22 mouse cellular contexts compared by ENCODE assay signal in the genomic region with DNA sequence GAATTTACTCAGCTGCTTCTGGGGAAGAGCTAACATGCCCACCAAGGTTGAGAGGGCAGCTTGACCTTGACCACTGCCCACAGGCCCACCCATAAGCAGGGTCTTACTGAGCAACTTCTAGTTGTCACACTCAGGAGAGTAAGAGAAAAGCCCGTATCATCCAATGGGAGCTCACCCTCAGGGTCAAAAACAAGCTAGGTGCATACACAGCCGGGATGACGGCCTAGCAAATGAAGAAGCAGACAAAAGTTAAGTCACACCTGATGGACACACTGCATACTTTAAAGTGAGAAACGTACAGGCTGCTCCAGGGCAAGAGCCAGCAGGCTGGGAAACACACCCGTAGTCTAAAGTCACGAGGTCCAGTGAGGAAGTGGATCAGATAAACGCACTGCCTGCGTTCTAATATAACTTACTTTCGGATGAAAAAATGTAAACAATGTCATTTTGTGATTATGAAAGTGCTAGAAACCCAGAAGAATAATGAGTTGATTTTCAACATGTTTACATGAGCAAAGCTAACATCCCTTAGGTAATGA. TPM values are rescaled to one million over a fixed set of nuclear protein-coding genes. Genes with fewer than 3 reads are reported as not detected.
DNase-seq lines count a peak whose midpoint lies in the region; ATAC-seq and TF ChIP-seq lines count a peak whose summit lies in the region.
"Had no signal": no experiment of that assay in that cellular context is flagged by ENCODE, and none has a peak within 500 bp of the region (broad histone marks: within the 10 kb centered on the region; RNA-seq: fewer than 3 reads in every experiment).

No protein-coding gene starts in this region.

- H3K4me2 ChIP-seq in lung, embryonic 14.5 days: 0 out of 2 replicates have a peak overlapping the region, but pooled peaks have one; percentile 12
- H3K4me2 ChIP-seq: heart, embryonic 15.5 days; hindbrain, embryonic 14.5 days; midbrain, embryonic 12.5 days had no signal

- 0 out of 2 replicates have a peak overlapping the region, but pooled peaks have one; percentile 28 for H3K27ac ChIP-seq in gastrocnemius, adult 2 months
- H3K27ac ChIP-seq in lung, embryonic 14.5 days (ENCODE audit: low read depth): no peak overlapping the region
- H3K27ac ChIP-seq: embryonic facial prominence, embryonic 12.5 days; forebrain, embryonic 10.5 days; heart, embryonic 15.5 days; hindbrain, embryonic 14.5 days; limb, embryonic 13.5 days; midbrain, embryonic 12.5 days had no signal

- TF ChIP-seq CTCF in gastrocnemius, adult 2 months (IDR thresholded peaks at IDR 0.05): no peak
- TF ChIP-seq CTCF in lung, embryonic 14.5 days (IDR thresholded peaks at IDR 0.05; ENCODE audit: low read depth): no peak

- H3K36me3 ChIP-seq in lung, embryonic 14.5 days (ENCODE audit: insufficient read depth): no peaks in the 10 kb centered on the region
- H3K36me3 ChIP-seq: embryonic facial prominence, embryonic 12.5 days; heart, embryonic 15.5 days; limb, embryonic 13.5 days; midbrain, embryonic 12.5 days had no signal

- no peak overlapping the region for H3K4me3 ChIP-seq in gastrocnemius, adult 2 months
- H3K4me3 ChIP-seq in lung, embryonic 14.5 days (ENCODE audit: low read depth, low read length): no peak overlapping the region
- H3K4me3 ChIP-seq: embryonic facial prominence, embryonic 12.5 days; forebrain, embryonic 10.5 days; heart, embryonic 15.5 days; limb, embryonic 13.5 days; midbrain, embryonic 12.5 days had no signal

- H3K27me3 ChIP-seq in lung, embryonic 14.5 days (ENCODE audit: insufficient read depth, low read length): no peaks in the 10 kb centered on the region
- H3K27me3 ChIP-seq: CH12.LX; embryonic facial prominence, embryonic 12.5 days; heart, embryonic 15.5 days; limb, embryonic 13.5 days; midbrain, embryonic 12.5 days had no signal

- H3K9ac ChIP-seq in lung, embryonic 14.5 days: no peak overlapping the region
- H3K9ac ChIP-seq: embryonic facial prominence, embryonic 12.5 days; heart, embryonic 15.5 days; limb, embryonic 13.5 days; midbrain, embryonic 12.5 days had no signal

- ATAC-seq in lung, embryonic 14.5 days (ENCODE audit: insufficient read depth): peak; percentile 71; the same call in 1 of the 2 replicates
- ATAC-seq in erythroblast, adult 5-6 weeks (replicated peaks; ENCODE audit: low FRiP score, poor library complexity, severe bottlenecking): peak; percentile 74
- peak; percentile 70 for ATAC-seq in megakaryocyte-erythroid progenitor cell, adult 5-6 weeks (replicated peaks; ENCODE audit: low FRiP score, low TSS enrichment, poor library complexity, severe bottlenecking)

- H3K4me1 ChIP-seq in lung, embryonic 14.5 days (ENCODE audit: insufficient read depth): peaks cover 35% of the 10 kb centered on the region

- WGBS in lung, embryonic 14.5 days: 15% methylated on average over 9 of the region's 9 CpGs

- no peaks in the 10 kb centered on the region for H3K9me3 ChIP-seq in lung, embryonic 14.5 days (ENCODE audit: low read depth, low read length)
- H3K9me3 ChIP-seq: embryonic facial prominence, embryonic 12.5 days; forebrain, embryonic 10.5 days; heart, embryonic 15.5 days; limb, embryonic 13.5 days; midbrain, embryonic 12.5 days had no signal

- intact Hi-C loops in gastrocnemius, adult 2 months (cut with DNase I): no loop called here
- intact Hi-C loops in left cerebral cortex, postnatal 4 days (cut with DNase I): loop anchor here (10.0 kb wide), 1 partner anchor 96 kb away; no protein-coding TSS in a partner anchor

- DNase-seq in gastrocnemius, adult 2 months: no peak
- no peak for DNase-seq in gastrocnemius, postnatal 4 days (ENCODE audit: low spot score in 2 of 2)
- peak; percentile 67 for DNase-seq in lung, embryonic 14.5 days
- no peak for DNase-seq in lung, postnatal 4 days
- DNase-seq in left cerebral cortex, postnatal 4 days: no peak
- no peak for DNase-seq in embryo, embryonic 11 days
- DNase-seq: adrenal gland, adult 8-10 months; cerebellum, adult 18-20 months; gastrocnemius, postnatal 25 days; kidney, adult 2 months; kidney, postnatal 36 days; layer of hippocampus, adult 9-11 months; right cerebral cortex, postnatal 25 days had no signal

RNA-seq across cellular contexts. Expression of a gene that starts 29.5 kb away (rescaled TPM):
- total RNA-seq in gastrocnemius, adult 2 months (2021): 10 to 100 TPM in 1 of 2 experiments, 1 to 10 TPM in 1; 9.6 to 12.0 TPM
- total RNA-seq in gastrocnemius, postnatal 4 days (2021): 100 to 1,000 TPM in 1 of 2 experiments, 10 to 100 TPM in 1; 89.2 to 101 TPM
- polyA plus RNA-seq in lung, embryonic 14.5 days (2014; fragmentation: Nextera tagmentation; extraction: Ambion mirVana): 83.2 and 83.3 TPM in 2 replicates
- 0.58 and 1.3 TPM in 2 replicates for total RNA-seq in erythroblast, adult 5-6 weeks (2015; ENCODE audit: low replicate concordance)
- 0.84 and 2.0 TPM in 2 replicates for total RNA-seq in erythroblast, adult 5-6 weeks (2017; ENCODE audit: low replicate concordance)
- 36.7 and 50.0 TPM in 2 replicates for total RNA-seq in megakaryocyte-erythroid progenitor cell, adult 5-6 weeks (2014; fragmentation: Nextera tagmentation)
- total RNA-seq in megakaryocyte-erythroid progenitor cell, adult 5-6 weeks (2017): 18.9 and 32.1 TPM in 2 replicates
- total RNA-seq in left cerebral cortex, postnatal 4 days (2021): 100 to 1,000 TPM; 258 to 274 TPM
